Mouse (Mus musculus) mouse trophoblast stem cell (cell line): ENCODE results near the gene P3h1.

Experiments used
- in situ Hi-C, 2 experiments: fragments of 300-500 bp; cut with MseI, MboI; formaldehyde crosslinking; loops; 2 replicates in 1 of 2; 3 replicates in 1 of 2; pipeline ENCODE4 v1.15.1; 2025

The P3h1 gene

DNA sequence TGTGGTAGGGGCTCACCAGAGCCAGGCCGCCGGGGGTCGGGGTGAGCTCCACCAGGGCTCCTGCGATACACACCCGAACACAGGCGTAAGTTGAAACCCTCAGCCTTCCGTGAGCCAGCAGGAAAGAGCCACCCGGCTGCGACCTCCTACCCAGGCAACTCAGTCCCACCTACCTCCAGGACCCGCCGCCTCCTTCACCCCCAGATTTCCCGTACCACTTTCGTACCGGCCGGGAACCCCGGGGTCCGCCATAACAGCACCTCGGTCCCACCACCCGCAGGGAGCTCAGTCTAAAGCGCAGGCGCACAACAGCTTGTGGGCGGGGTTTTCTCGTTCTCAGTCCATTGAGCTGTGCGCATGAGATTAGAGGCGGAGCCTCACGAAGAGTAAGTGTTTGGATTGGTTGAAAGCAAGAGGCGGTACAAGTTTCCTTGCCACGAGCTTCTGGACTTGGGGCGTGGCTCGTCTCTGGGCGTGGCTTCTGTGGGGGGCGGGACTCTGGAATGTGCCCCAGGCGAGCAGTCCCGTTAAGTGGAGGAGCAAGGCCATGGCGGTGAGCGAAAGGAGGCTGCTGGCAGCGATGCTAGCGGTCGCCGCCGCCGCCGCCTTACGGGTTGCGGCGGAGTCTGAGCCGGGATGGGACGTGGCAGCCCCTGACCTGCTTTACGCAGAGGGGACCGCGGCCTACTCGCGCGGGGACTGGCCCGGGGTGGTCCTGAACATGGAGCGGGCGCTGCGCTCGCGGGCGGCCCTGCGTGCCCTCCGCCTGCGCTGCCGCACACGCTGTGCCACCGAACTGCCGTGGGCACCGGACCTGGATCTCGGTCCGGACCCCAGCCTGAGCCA is at the start of gene P3h1, which contains the start of gene AU022252:
Gene P3h1 (plus strand): TSS at position 506 of the 846 bp plus-strand sequence.
Gene AU022252 (minus strand): TSS at position 303 of the 846 bp plus-strand sequence.
- in situ Hi-C loops = no loop called here

DNA sequence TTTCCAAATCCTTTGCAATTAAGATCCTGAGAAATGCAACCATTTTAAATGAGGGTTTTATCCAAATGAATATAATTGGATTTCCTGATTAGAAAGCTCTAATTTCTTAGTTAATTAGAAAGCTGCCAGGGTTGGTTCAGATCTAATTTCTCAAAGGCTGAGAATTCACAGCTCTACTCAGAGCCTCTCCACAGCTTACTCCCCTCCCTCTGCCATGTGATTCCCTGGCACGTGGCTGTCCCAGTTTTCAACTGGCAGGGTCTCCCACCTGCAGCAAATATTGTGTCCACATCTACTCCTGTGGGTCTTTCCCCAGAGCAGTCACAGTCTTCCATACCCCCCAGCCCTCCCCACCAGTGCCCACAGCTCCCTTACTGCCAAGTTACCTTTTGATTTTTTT is 49.2 kb upstream of the P3h1 start:
- in situ Hi-C loops = no loop called here

DNA sequence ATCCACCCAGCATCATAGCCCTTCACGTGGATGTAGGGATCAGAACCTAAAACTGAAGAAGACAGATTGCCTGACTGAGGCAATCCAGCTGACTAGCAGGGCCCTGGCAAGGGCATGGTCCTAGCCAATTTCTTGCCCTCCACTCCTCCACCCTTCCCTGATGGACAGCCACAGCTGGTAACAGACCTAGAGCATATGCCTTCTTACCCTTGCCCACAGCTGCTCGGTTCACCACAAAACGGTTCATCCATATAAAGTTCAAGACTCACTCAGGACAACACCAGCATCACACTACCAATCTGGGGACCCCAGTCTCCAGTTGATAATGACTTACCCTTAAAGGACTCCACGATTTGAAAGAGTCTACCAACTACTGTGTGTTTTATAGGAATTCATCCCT is 46.9 kb upstream of the P3h1 start:
- in situ Hi-C loops = no loop called here

- in situ Hi-C loops = no loop called here
These were observed 44.5 kb upstream of the P3h1 start for GRCm38 (mm10) chr4:119188060-119188785.

GRCm38 (mm10) chr4:119189392-119189791 is 43.3 kb upstream of the P3h1 start:
- in situ Hi-C loops = no loop called here

GRCm38 (mm10) chr4:119189864-119190263 is 42.9 kb upstream of the P3h1 start, which contains the start of gene Ermap:
TSS of gene Ermap (minus strand) at chr4:119190011.
- in situ Hi-C loops = no loop called here

- in situ Hi-C loops = no loop called here
These were observed 42.1 kb upstream of the P3h1 start for GRCm38 (mm10) chr4:119190618-119191017.

DNA sequence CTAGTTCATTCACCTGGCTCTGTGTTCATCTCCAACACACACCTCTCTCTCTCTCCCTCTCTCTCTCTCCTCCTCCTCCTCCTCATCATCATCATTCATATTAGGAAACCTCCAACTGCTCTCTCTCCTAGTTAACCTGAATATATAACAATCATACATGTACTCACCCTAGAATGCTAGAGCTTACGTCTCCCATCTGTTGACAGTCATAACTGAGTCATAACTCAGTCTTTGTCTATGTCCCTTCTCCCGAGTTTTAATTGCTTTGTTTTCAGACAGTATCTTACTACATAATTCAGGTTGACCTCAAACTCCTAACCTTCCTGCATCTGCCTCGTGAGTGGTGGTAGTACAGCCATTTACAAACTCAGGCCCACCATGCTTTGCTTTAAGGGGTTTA is 41.4 kb upstream of the P3h1 start:
- in situ Hi-C loops = no loop called here

DNA sequence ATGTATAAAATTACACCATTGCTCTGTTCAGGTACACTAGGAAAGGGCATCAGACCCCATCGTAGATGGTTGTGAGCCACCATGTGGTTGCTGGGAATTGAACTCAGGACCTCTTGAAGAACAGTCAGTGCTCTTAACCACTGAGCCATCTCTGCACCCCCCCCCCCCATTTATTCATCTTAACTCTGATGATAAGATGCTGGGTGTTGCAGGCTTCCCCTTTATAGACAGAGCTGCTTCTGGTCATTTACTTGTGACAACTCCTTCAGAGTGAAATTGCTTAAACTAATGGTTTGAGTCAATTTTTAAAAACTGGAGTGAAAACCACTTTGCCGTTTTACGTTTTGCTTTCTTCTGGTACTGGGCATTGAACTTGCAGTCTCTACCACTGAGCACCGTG is 40.0 kb upstream of the P3h1 start:
- in situ Hi-C loops = no loop called here

- in situ Hi-C loops = no loop called here
These were observed 37.7 kb upstream of the P3h1 start, which contains the start of gene Svbp for GRCm38 (mm10) chr4:119194909-119195581. TSS of gene Svbp (plus strand) at chr4:119195306.

DNA sequence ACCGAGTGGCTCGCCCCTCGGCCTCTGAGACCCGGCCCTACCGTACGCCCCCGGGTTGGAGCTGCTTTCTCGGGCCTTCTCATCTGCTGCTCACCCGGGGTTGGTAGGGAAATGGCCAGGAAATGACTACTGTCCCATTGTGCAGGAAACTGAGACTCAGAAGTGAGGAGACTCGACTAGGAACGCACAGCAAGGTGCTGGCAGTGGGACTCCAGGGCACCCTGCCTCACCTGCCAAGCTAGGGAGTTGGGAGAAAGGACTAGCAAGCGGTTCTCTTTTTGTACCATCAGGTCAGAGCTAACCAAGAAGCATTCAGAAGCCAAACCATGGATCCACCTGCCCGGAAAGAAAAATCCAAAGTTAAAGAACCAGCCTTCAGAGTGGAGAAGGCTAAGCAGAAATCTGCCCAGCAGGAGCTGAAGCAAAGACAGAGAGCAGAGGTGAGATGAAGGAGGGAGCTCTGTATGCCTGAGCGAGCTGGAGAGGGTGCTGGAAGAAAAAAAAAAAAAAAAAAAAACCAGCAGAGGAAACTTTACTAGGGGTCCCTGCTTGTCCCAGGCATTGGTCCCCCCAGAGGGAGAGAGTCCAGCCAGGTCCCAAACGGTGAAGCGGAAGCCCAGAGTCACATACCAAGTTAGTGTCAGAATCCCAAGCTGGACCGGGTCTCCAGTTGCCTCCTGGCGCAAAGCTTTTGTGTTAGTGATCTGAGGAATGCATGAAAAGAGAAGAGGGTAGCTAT is 37.0 kb upstream of the P3h1 start:
- in situ Hi-C loops = no loop called here

DNA sequence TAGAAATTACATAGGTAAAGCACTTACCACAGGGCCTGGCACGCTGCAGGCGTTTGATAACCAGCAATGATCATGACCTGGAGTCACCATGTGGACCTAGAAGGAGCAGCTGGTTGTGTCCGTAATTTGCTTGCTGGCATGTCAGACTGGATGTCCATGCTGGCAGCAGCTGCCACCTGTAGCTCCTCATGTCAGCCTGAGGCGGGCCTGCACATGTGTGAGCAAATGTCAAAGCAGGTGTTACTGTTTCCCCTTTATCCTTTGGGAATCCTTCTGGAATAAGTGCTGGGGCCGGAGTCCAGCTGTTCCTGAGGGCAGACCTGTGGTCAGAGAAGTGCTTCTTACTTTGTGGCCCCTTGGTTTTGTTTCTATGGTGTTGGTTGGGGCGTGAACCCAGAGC is 34.6 kb upstream of the P3h1 start:
- in situ Hi-C loops = no loop called here

GRCm38 (mm10) chr4:119204672-119205071 is 28.0 kb upstream of the P3h1 start:
- in situ Hi-C loops = no loop called here

DNA sequence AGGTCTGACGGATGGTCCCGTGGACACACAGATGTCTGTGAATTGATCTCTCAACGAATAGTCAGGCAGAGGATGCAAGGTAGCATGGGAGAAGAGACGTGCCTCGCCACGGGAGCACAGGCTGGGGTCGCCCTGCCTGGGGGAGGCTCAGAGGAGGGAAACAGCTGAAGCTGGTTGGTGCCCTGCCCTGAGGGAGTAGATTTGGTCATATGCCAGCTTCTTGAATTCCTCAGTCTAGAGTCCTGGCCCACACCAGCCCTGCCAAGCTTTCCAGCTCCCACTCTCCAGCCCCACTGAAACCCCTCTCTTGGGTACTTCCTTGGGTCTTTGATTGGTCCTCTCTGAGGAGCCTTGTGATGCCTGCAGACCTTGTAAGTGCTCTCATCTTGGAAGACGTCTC is 16.0 kb upstream of the P3h1 start:
- in situ Hi-C loops = no loop called here

DNA sequence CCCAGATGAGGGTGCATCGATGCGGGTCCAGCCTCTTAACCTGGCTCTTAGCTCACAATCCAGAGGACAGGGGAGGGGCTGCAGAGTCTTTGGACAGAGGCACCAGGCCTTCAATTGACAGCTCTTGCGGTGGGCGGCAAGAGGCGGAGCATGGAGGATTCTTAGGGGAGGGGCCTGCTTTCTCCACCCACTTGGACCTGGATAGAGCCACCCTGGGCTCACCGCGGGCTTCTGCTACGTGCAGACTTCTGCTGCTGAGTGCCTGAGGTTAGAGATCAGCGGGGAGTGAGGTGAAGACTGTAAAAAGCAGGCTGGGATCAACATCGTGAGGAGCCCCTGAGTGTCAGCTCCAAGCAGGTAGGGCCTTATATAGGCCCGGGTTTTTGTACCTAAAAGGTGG is 14.5 kb upstream of the P3h1 start, which contains the start of gene Tmem269:
Gene Tmem269 (minus strand): TSS at position 49 of the 400 bp plus-strand sequence.
- in situ Hi-C loops = no loop called here

GRCm38 (mm10) chr4:119223696-119224095 is 9.0 kb upstream of the P3h1 start:
- in situ Hi-C loops = no loop called here

DNA sequence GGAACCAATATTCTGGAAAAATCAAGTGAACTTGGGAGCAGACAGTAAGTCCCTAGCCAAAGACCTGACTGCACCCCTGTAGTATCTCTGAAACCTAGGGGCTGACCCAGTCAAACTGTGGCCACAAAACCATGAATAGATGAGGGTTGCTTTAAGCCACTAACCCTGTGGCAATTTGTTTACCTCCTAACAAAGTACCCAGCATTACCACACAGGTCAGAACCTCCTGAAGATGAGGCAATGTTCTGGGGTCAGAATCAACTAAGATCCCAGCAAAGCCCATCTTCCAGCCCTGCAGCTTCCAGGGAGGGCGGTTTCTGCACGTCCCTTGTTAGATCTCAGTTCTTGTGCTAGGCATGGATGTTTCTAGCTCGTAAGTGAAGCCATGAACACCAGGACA is 8.2 kb upstream of the P3h1 start:
- in situ Hi-C loops = no loop called here

DNA sequence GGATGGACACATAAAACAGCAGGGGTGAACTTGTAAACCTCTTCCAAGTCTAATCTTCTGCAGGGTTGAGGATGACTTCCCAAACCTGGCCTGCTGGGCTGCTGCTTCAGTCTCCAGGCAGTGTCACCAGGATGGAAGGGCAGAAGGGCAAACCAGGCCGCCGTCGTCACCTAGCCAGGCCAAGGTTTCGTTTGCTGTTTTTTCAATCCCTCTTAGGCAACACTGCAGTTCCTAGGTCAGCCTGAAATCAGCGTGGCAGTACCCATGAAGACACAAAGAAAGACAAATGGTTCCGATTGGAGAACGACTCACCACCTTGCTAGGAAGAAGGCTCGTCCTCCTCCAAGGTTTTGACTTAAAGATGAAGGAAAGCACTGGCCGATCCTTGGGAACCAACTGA is 7.0 kb upstream of the P3h1 start:
- in situ Hi-C loops = no loop called here

- in situ Hi-C loops = no loop called here
These were observed 6.0 kb upstream of the P3h1 start for GRCm38 (mm10) chr4:119226751-119227150.

DNA sequence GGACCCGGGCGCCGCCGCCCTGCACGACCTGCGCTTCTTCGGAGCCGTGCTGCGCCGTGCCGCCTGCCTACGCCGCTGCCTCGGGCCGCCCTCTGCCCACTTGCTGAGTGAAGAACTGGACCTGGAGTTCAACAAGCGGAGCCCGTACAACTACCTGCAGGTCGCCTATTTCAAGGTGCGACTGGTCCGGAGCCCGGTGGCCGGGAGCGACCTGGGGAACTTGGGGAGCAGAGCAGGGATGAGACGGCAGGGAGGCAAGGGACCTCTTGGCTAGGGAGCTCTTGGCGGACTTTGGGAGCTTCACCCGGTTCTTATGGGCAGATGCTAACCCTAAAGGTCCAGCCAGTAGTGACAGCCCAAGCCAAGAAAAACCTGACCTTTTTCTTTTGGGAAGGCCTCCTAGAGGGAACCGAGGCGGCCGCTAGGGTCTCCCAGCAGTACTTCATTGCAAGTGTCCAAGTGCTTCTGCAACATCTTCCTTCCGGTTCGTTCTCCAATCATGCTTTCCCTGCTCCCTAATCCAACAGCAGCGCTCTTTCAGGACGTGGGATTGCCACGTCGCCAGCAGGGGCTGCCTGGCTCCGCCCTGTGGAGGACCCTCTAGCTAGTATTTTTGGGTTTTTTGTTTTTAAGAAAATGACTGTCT is 664 bp downstream of the P3h1 start:
- in situ Hi-C loops = no loop called here

DNA sequence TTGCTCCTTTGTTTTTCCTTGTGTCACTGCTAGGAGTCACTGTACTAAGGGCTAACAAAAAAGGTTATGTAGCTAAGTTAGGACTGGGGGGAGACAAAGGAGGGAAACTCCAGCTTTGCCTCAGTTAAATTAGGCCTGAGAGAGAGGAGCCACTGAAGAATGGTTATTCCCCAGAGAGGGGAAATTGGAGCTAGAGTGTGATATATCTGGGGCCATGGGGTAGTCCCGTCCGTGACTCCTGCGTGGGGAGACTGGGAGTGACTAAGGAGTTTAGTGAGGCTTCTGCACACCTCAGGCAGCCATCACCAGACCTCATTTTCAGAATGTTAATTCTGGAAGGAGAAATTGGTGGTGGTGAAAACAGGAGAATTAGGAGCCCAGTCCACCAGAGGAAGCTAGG is 1.6 kb downstream of the P3h1 start:
- in situ Hi-C loops = no loop called here
